Mouse (Mus musculus) effector memory CD4-positive, alpha-beta T cell, adult 5 months (primary cell): ENCODE results near the gene Kif1b. TPM values are rescaled to one million over a fixed set of nuclear protein-coding genes. Genes with fewer than 3 reads are reported as not detected.

Experiments used
- polyA plus RNA-seq: library from polyadenylated mRNA; unstranded; fragments of 100-300 nt; shearing (Covaris generic); gene quantifications from one replicate; pipeline ENCODE4 v1.2.1, GENCODE M21; 2017

Gene Kif1b
- 62.7 TPM for polyA plus RNA-seq

DNA sequence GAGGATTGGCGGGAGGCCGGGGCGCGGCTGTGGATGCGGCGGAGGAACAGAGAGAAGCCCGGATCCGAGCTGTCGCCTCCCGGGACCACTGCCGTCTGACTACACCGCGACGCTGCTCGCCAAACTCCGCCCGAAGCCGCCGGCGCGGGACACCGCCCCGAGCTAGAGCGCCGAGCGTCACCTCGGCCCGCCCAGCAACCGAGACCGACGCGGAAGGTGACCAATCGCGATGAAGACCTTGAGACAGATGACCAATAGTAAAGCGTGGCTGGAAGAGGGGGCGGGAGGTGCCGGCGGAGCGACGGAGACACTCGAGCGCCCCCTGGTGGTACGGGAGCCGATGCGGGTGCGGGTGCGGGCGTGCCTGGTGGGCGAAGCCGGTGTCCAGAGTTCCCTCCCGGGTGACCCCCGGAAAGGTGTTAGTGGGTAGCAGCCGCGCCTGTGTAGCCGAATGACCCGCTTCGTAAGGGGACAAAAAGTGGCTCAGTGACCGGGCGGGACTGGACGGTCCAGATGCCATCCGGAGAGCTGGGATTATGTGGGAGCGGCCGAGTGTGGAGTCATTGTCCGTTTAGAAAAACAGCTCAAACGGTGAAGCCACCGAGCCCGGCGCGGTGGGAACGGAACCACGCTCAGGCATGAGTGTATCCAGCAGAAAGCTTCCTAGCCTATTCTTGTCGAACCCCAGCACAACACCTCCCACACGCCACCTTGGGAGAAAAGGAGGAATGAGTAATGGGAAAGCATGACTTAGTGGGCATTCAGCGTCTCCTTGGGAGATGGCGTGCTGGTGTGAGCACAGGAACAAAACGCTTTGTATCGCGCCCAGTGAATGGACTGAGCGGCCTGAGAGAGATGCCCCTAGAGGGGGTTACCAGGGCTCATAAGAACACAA is at the start of gene Kif1b:
Gene Kif1b, minus strand, starts transcription at position 98 of the 895 bp plus-strand sequence.

DNA sequence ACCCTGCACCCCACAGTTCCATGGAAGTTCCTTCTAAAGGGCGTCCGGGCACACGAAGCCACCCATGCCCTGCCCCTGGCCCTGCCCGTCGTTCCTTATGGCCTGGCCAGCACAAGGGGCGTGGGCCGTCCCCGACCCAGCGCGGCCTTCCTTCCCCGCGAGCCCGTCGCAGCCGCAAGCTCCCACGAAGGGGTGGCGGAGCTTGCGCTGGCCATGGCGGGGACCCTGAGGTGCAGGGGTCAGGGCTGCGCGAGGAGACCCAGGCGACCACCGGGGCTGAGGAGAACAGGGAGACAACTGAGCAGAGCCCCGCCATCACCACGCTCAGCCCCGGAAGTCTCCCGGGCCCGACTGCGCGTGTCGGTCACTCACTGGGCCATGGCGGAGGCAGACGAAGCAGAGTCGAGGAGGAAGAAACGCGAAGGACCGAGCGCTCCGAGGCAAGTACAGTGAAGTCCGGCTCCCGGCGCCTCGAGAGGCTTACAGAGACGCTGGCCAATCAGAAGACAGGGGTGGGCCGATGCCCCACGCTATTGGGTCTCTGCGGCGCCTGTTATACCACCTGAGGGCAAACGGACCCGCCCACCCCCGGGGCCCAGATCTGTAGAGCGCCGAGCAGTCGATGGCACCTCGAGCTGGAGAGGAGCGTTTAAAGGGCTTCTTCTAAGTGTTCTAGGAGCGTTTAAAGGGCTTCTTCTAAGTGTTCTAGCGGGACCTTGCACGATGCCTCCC is 141.1 kb downstream of the Kif1b start, which contains the start of gene Pgd:
Gene Pgd, minus strand, starts transcription at position 557 of the 732 bp plus-strand sequence.

DNA sequence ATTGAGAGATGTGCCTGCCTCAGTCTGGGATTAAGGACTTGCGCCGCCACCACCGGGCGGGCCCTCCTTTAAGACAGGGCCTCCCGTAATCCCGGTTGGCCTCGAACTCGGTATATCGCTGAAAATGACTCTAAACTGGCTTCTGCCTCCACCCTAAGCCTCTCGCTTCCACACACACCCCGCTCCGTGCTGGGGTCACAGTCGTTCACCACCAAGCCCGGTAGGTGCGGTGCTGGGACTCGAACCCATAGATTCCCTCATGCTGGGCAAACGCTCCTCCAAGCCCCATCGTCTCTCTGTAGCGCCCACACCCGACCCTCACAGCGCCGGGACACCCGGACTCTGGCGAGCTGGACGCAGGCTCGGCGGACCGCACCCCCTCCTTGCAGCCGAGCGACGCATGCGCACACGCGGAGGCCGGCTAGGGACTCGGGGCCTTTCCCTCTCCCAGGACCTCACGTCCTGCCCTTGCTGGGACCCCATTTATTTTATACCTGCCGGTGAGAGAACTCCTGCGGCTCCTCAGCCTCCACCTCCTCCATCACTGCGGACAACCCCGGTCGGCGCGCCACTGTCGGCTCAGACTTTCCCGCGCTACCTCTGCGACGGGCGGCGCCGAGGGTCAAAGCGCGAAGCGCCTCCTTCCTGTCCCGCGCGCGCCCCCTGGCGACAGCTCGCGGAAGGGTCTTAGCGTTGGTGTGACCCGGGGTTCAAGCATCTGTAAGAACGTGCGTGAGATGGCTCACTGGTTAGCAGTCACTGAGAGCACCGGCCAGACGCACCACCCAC is 170.3 kb downstream of the Kif1b start, which contains the start of gene Cenps:
Gene Cenps, minus strand, starts transcription at position 648 of the 789 bp plus-strand sequence.

DNA sequence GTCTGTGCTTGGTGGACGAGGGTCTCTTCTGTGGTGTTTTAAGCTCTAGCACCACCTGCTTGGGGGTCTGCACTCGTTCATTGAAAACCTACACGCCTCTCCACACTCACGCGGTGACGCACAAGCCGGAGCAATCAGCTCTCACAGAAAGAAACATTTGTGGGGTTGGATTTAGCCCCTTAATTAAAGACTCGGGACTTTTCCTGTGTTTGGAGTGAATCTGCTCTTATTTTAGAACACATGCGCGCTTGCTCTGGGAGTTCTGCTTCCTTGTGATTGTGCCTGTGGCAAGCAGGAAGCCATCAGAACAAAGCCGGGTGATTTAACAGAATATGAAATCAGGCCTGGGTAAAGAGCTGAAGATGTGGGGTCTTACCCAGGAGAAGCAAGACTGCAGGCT is 180.8 kb downstream of the Kif1b start, which contains the start of gene Cort:
Gene Cort, minus strand, starts transcription at position 101 of the 400 bp plus-strand sequence.

Other genes starting within 250 kb of the Kif1b start
- gene Pex14, start 207.8 kb downstream of the Kif1b start, polyA plus RNA-seq, result 32.7 TPM
- gene Dffa, start 203.5 kb downstream of the Kif1b start, polyA plus RNA-seq, result 21.8 TPM
- gene Cort, start 180.9 kb downstream of the Kif1b start, polyA plus RNA-seq, result not detected
- gene Cenps, start 170.1 kb downstream of the Kif1b start, polyA plus RNA-seq, result 1.9 TPM
- 38.1 TPM for gene Pgd, start 140.9 kb downstream of the Kif1b start, polyA plus RNA-seq
- 33.5 TPM for gene Ube4b, start 119.1 kb upstream of the Kif1b start, polyA plus RNA-seq
- not detected for gene Rbp7, start 147.3 kb upstream of the Kif1b start, polyA plus RNA-seq
- gene Tmem274, start 169.7 kb upstream of the Kif1b start, polyA plus RNA-seq, result not detected
- 2.6 TPM for gene Nmnat1, start 177.5 kb upstream of the Kif1b start, polyA plus RNA-seq
- 15.4 TPM for gene Lzic, start 177.5 kb upstream of the Kif1b start, polyA plus RNA-seq
- gene Ctnnbip1, start 210.5 kb upstream of the Kif1b start, polyA plus RNA-seq, result 3.4 TPM